In the genomic region with DNA sequence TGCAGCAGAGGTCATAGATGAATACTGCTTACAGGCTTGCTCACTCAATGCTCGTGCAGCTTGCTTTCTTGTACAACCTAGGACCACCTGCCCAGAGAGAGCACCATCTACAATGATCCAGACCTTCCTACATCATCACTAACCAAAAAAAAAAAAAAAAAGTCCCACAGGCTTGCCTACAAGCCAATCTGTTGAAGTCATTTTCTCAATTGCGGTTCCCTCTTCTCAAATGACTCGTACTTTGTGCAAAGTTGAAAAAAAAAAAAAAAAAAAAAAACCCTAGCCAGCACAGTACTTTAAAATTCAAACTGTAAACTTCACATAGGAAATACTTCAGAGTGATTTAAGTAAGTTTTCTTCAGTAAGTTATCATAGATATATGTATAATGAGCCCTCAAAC, we compare ENCODE assay signal across 22 mouse cellular contexts. TPM values are rescaled to one million over a fixed set of nuclear protein-coding genes. Genes with fewer than 3 reads are reported as not detected.
A peak's percentile ranks its signal among the peaks of the same experiment; 100 is the strongest.
DNase-seq lines count a peak whose midpoint lies in the region; ATAC-seq and TF ChIP-seq lines count a peak whose summit lies in the region.
"Had no signal": no experiment of that assay in that cellular context is flagged by ENCODE, and none has a peak within 500 bp of the region (broad histone marks: within the 10 kb centered on the region; RNA-seq: fewer than 3 reads in every experiment).

No protein-coding gene starts in this region.

- TF ChIP-seq POLR2A in MEL (IDR thresholded peaks at IDR 0.05; ENCODE audit: control insufficient read depth in 1 of 2, insufficient read depth in 1 of 2, low read depth in 1 of 2, low read length in 2 of 2, poor library complexity in 1 of 2) = no peak

- peaks cover 2 to 9% of the 10 kb centered on the region in 2 experiments for H3K4me1 ChIP-seq in MEL (ENCODE audit: control insufficient read depth in 1 of 2, insufficient read depth in 2 of 2, low read length in 2 of 2)
- H3K4me1 ChIP-seq in midbrain, embryonic 14.5 days (ENCODE audit: control insufficient read depth, insufficient read depth, low read length) = no peaks in the 10 kb centered on the region
- H3K4me1 ChIP-seq: embryonic facial prominence, embryonic 12.5 days; forebrain, embryonic 15.5 days; hindbrain, embryonic 12.5 days had no signal

- H3K36me3 ChIP-seq in MEL (ENCODE audit: control insufficient read depth in 1 of 2, insufficient read depth in 2 of 2, low read length in 2 of 2) = peaks cover 0 to 9% of the 10 kb centered on the region in 2 experiments; a peak in 3 of 4 replicates
- no peaks in the 10 kb centered on the region for H3K36me3 ChIP-seq in midbrain, embryonic 14.5 days (ENCODE audit: control insufficient read depth, insufficient read depth, low read length)
- H3K36me3 ChIP-seq: embryonic facial prominence, embryonic 12.5 days; forebrain, embryonic 15.5 days; hindbrain, embryonic 12.5 days had no signal

- H3K9me3 ChIP-seq in MEL (replicated peaks; ENCODE audit: insufficient read depth, low read length) = no peaks in the 10 kb centered on the region
- H3K9me3 ChIP-seq in midbrain, embryonic 14.5 days (ENCODE audit: control insufficient read depth, low read length) = no peaks in the 10 kb centered on the region
- H3K9me3 ChIP-seq: embryonic facial prominence, embryonic 12.5 days; forebrain, embryonic 15.5 days; G1E; hindbrain, embryonic 12.5 days had no signal

- H3K4me3 ChIP-seq in gastrocnemius, adult 2 months = no peak overlapping the region
- H3K4me3 ChIP-seq in MEL (ENCODE audit: control insufficient read depth in 1 of 2, insufficient read depth in 1 of 2, low read depth in 2 of 2, low read length in 2 of 2) = no peak overlapping the region
- H3K4me3 ChIP-seq in midbrain, embryonic 14.5 days (replicated peaks; ENCODE audit: low read depth, low read length) = no peak overlapping the region
- H3K4me3 ChIP-seq: embryonic facial prominence, embryonic 12.5 days; forebrain, embryonic 15.5 days; hindbrain, embryonic 12.5 days had no signal

- no peak overlapping the region for H3K4me2 ChIP-seq in midbrain, embryonic 14.5 days (ENCODE audit: low read length)
- H3K4me2 ChIP-seq: embryonic facial prominence, embryonic 12.5 days; forebrain, embryonic 15.5 days; hindbrain, embryonic 12.5 days had no signal

- H3K9ac ChIP-seq in MEL (ENCODE audit: control insufficient read depth, low read depth, low read length, poor library complexity, severe bottlenecking) = no peak overlapping the region
- no peak overlapping the region for H3K9ac ChIP-seq in midbrain, embryonic 14.5 days (replicated peaks; ENCODE audit: low read length)
- H3K9ac ChIP-seq: embryonic facial prominence, embryonic 12.5 days; forebrain, embryonic 15.5 days; hindbrain, embryonic 12.5 days had no signal

- 0 out of 2 replicates have a peak, but pooled peaks have one; percentile 20 for ATAC-seq in granulocyte monocyte progenitor cell, adult 5-6 weeks (replicated peaks; ENCODE audit: poor library complexity, severe bottlenecking)
- no peak for ATAC-seq in midbrain, embryonic 14.5 days (ENCODE audit: low FRiP score, low TSS enrichment)
- ATAC-seq: activated CD4-positive, CD25-positive, alpha-beta regulatory T cell, adult 4 months; forebrain, embryonic 15.5 days; hindbrain, embryonic 16.5 days; Patski had no signal

- intact Hi-C loops in gastrocnemius, adult 2 months (cut with DNase I) = no loop called here

- no peak for TF ChIP-seq CTCF in gastrocnemius, adult 2 months (IDR thresholded peaks at IDR 0.05)
- no peak for TF ChIP-seq CTCF in MEL (IDR thresholded peaks at IDR 0.05 in 2 of 3, conservative IDR thresholded peaks at IDR 0.05 in 1 of 3; ENCODE audit: control insufficient read depth in 1 of 3, insufficient read depth in 1 of 3, low read depth in 2 of 3, low read length in 3 of 3, poor library complexity in 1 of 3, severe bottlenecking in 1 of 3)

- no peaks in the 10 kb centered on the region for H3K27me3 ChIP-seq in MEL (ENCODE audit: control insufficient read depth in 1 of 2, insufficient read depth in 2 of 2, low read length in 2 of 2)
- no peaks in the 10 kb centered on the region for H3K27me3 ChIP-seq in midbrain, embryonic 14.5 days (ENCODE audit: control insufficient read depth, insufficient read depth, low read length)
- H3K27me3 ChIP-seq: embryonic facial prominence, embryonic 12.5 days; forebrain, embryonic 15.5 days; hindbrain, embryonic 12.5 days; Patski had no signal

- TF ChIP-seq EP300 in MEL (IDR thresholded peaks at IDR 0.05; ENCODE audit: low read depth in 1 of 2, low read length in 2 of 2) = no peak

- peak overlapping the region; percentile 41; the same call in 1 of the 2 replicates for H3K27ac ChIP-seq in gastrocnemius, adult 2 months
- H3K27ac ChIP-seq in MEL (ENCODE audit: control insufficient read depth, low read depth, low read length) = no peak overlapping the region
- no peak overlapping the region for H3K27ac ChIP-seq in midbrain, embryonic 14.5 days (replicated peaks; ENCODE audit: low read depth, low read length)
- H3K27ac ChIP-seq: embryonic facial prominence, embryonic 12.5 days; forebrain, embryonic 15.5 days; hindbrain, embryonic 12.5 days had no signal

- no peak for DNase-seq in gastrocnemius, adult 2 months
- DNase-seq in gastrocnemius, postnatal 4 days (ENCODE audit: low spot score in 2 of 2) = no peak
- DNase-seq in MEL (ENCODE audit: low read depth, low spot score) = no peak
- no peak for DNase-seq in kidney, adult 11 months
- DNase-seq in midbrain, embryonic 14.5 days = no peak
- no peak for DNase-seq in adrenal gland, postnatal 36 days
- DNase-seq: adrenal gland, adult 2 months; adrenal gland, postnatal 25 days; cerebellum, adult 8-10 months; cerebellum, postnatal 14 days; gastrocnemius, postnatal 10 days; heart, postnatal 10 days; heart, postnatal 4 days; kidney, adult 18-20 months had no signal

- 91% methylated on average over 3 of the region's 3 CpGs for WGBS in midbrain, embryonic 14.5 days

- no peaks in the 10 kb centered on the region for H3K79me2 ChIP-seq in MEL (ENCODE audit: control insufficient read depth, insufficient read depth, low read length, poor library complexity)

- no peak for TF ChIP-seq RAD21 in MEL (IDR thresholded peaks at IDR 0.05; ENCODE audit: low read depth, low read length)

TF ChIP-seq in MEL, 35 proteins besides CTCF, POLR2A, EP300 and RAD21:
- TF ChIP-seq MAFK (IDR thresholded peaks at IDR 0.05; ENCODE audit: borderline replicate concordance, low read depth, low read length) (no peak), ZNF384 (IDR thresholded peaks at IDR 0.05; ENCODE audit: low read depth, low read length) (peak; percentile 31; the same call in 1 of the 2 replicates)

RNA-seq across cellular contexts. Expression of a gene that starts 23.7 kb away (rescaled TPM):
- total RNA-seq in gastrocnemius, adult 2 months (2021) = 10 to 100 TPM; 17.1 to 18.6 TPM
- 10 to 100 TPM; 23.0 to 27.5 TPM for total RNA-seq in gastrocnemius, postnatal 4 days (2021)
- total RNA-seq in MEL (2012; rRNA removed) = 5.7 and 7.2 TPM in 2 replicates
- polyA plus RNA-seq in MEL (2012; ENCODE audit: insufficient read depth in 1 of 2, insufficient read length in 2 of 2, low read depth in 1 of 2, low replicate concordance in 2 of 2, missing spikeins in 1 of 2) = 10 to 100 TPM; 10.5 to 66.9 TPM
- total RNA-seq in granulocyte monocyte progenitor cell, adult 5-6 weeks (2014; fragmentation: Nextera tagmentation) = 15.8 and 17.3 TPM in 2 replicates
- 16.0 and 35.8 TPM in 2 replicates for total RNA-seq in granulocyte monocyte progenitor cell, adult 5-6 weeks (2017)
- polyA plus RNA-seq in midbrain, embryonic 14.5 days (2014; fragmentation: Nextera tagmentation; extraction: Ambion mirVana) = 7.3 and 8.9 TPM in 2 replicates
- total RNA-seq in adrenal gland, postnatal 36 days (2021) = 10 to 100 TPM; 25.8 to 40.6 TPM
